In the genomic region with DNA sequence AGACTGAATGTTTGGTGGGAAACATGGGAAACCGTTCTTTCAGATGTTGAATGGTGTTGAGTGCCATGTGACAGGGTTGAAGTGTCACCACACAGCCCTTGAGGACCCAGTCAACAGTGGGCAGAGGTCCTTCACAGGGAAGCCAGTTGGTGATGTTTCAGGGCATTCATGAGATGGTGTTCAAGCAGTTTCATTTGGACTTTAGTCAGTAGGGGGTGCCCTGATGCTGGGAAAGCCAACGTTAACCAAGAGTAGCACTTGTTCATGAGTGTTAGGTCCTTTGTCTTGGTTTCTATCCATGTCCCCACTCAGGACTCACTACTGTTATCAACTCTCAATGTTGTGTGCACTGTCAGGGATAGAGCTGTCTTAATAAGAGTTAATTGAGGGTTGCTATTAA, we compare ENCODE assay signal across 10 mouse cellular contexts. TPM values are rescaled to one million over a fixed set of nuclear protein-coding genes. Genes with fewer than 3 reads are reported as not detected.
DNase-seq lines count a peak whose midpoint lies in the region; ATAC-seq and TF ChIP-seq lines count a peak whose summit lies in the region.
"Had no signal": no experiment of that assay in that cellular context is flagged by ENCODE, and none has a peak within 500 bp of the region (broad histone marks: within the 10 kb centered on the region; RNA-seq: fewer than 3 reads in every experiment).

No protein-coding gene starts in this region.

- WGBS in heart, embryonic 11.5 days (ENCODE audit: insufficient replicate concordance), result 67% methylated on average over 2 of the region's 2 CpGs
- 52% methylated on average over 2 of the region's 2 CpGs for WGBS in thymus, adult 2 months

- DNase-seq in heart, adult 9 months (ENCODE audit: low spot score in 2 of 2), result peak; percentile 15 to 21
- DNase-seq in thymus, adult 2 months, result peak; percentile 41
- DNase-seq in thymus, adult 18-20 months, result no peak
- peak; percentile 61 for DNase-seq in lung, postnatal 25 days (ENCODE audit: low spot score)
- DNase-seq in cerebellum, postnatal 36 days, result no peak
- DNase-seq in gastrocnemius, postnatal 10 days, result no peak
- DNase-seq in retina, postnatal 1 day, result no peak
- DNase-seq: gastrocnemius, postnatal 25 days had no signal

- no peak overlapping the region for H3K27ac ChIP-seq in heart, embryonic 11.5 days (ENCODE audit: low read depth, low read length)
- H3K27ac ChIP-seq in thymus, adult 2 months (ENCODE audit: control insufficient read depth, insufficient read depth, low read length), result no peak overlapping the region

- H3K9me3 ChIP-seq in heart, embryonic 11.5 days (replicated peaks; ENCODE audit: control insufficient read depth, low read length), result no peaks in the 10 kb centered on the region

- no peak for TF ChIP-seq CTCF in thymus, adult 2 months (IDR thresholded peaks at IDR 0.05; ENCODE audit: borderline replicate concordance, control insufficient read depth, extremely low read depth, insufficient read depth, low read length, poor library complexity)

- no peak for ATAC-seq in heart, embryonic 11.5 days (replicated peaks; ENCODE audit: insufficient number of reproducible peaks, low FRiP score, low TSS enrichment)

- no peak overlapping the region for H3K4me2 ChIP-seq in heart, embryonic 11.5 days

- H3K9ac ChIP-seq in heart, embryonic 11.5 days (ENCODE audit: low read depth, low read length), result no peak overlapping the region

- no peak overlapping the region for H3K4me3 ChIP-seq in heart, embryonic 11.5 days (ENCODE audit: low read depth, low read length)
- H3K4me3 ChIP-seq in thymus, adult 2 months (ENCODE audit: control insufficient read depth, insufficient read depth, low read length), result no peak overlapping the region

- no peaks in the 10 kb centered on the region for H3K4me1 ChIP-seq in heart, embryonic 11.5 days (ENCODE audit: control insufficient read depth, insufficient read depth, low read length)
- no peaks in the 10 kb centered on the region for H3K4me1 ChIP-seq in thymus, adult 2 months (replicated peaks; ENCODE audit: control insufficient read depth, insufficient read depth, low read length)

- no peaks in the 10 kb centered on the region for H3K27me3 ChIP-seq in heart, embryonic 11.5 days (ENCODE audit: control insufficient read depth, insufficient read depth, low read length)
- no peaks in the 10 kb centered on the region for H3K27me3 ChIP-seq in thymus, adult 2 months (ENCODE audit: control insufficient read depth, insufficient read depth, low read length)

- no peak for TF ChIP-seq POLR2A in thymus, adult 2 months (IDR thresholded peaks at IDR 0.05; ENCODE audit: control insufficient read depth, extremely low read depth, insufficient read depth, low read length, poor library complexity)

- H3K36me3 ChIP-seq in heart, embryonic 11.5 days (ENCODE audit: control insufficient read depth, insufficient read depth, low read length), result no peaks in the 10 kb centered on the region
- H3K36me3 ChIP-seq in thymus, adult 2 months (ENCODE audit: control insufficient read depth, insufficient read depth, low read length), result no peaks in the 10 kb centered on the region

RNA-seq across cellular contexts. Expression of gene Prelid3b, which starts 20.0 kb away (rescaled TPM):
- 140 and 165 TPM in 2 replicates for polyA plus RNA-seq in heart, embryonic 11.5 days (2014; fragmentation: Nextera tagmentation; extraction: Ambion mirVana)
- polyA plus RNA-seq in thymus, adult 2 months (2012; rRNA removed), result 62.8 and 67.4 TPM in 2 replicates
- total RNA-seq in gastrocnemius, postnatal 10 days (2021), result 10 to 100 TPM; 55.8 to 56.1 TPM

RNA-seq across cellular contexts. Expression of gene Atp5e, which starts 29.0 kb away (rescaled TPM):
- 953 and 1,053 TPM in 2 replicates for polyA plus RNA-seq in heart, embryonic 11.5 days (2014; fragmentation: Nextera tagmentation; extraction: Ambion mirVana)
- polyA plus RNA-seq in thymus, adult 2 months (2012; rRNA removed), result 273 and 315 TPM in 2 replicates
- total RNA-seq in gastrocnemius, postnatal 10 days (2021), result 1,000 to 10,000 TPM in 1 of 2 experiments, 100 to 1,000 TPM in 1; 862 to 1,143 TPM

RNA-seq across cellular contexts. Expression of gene Tubb1, which starts 42.4 kb away (rescaled TPM):
- polyA plus RNA-seq in heart, embryonic 11.5 days (2014; fragmentation: Nextera tagmentation; extraction: Ambion mirVana), result 11.0 and 14.6 TPM in 2 replicates
- 0.48 and 1.6 TPM in 2 replicates for polyA plus RNA-seq in thymus, adult 2 months (2012; rRNA removed)
- under 1 TPM in 1 of 2 experiments, not detected in 1; 0.43 TPM for total RNA-seq in gastrocnemius, postnatal 10 days (2021)
- total RNA-seq: layer of hippocampus, postnatal 25 days had no signal

RNA-seq across cellular contexts. Expression of gene Ctsz, which starts 54.0 kb away (rescaled TPM):
- polyA plus RNA-seq in heart, embryonic 11.5 days (2014; fragmentation: Nextera tagmentation; extraction: Ambion mirVana), result 110 and 117 TPM in 2 replicates
- 252 and 284 TPM in 2 replicates for polyA plus RNA-seq in thymus, adult 2 months (2012; rRNA removed)
- 10 to 100 TPM; 50.7 to 73.8 TPM for total RNA-seq in gastrocnemius, postnatal 10 days (2021)

Comparison
In these comparisons a context has a peak if more than half of its experiments do, and no peak if none do; other contexts are left out.
1. DNase-seq: peak in heart, adult 9 months (2 of 2), thymus, adult 2 months (single experiment) and lung, postnatal 25 days (single experiment); none in thymus, adult 18-20 months (0 of 2), cerebellum, postnatal 36 days (0 of 2), gastrocnemius, postnatal 10 days (single experiment) and retina, postnatal 1 day (single experiment).